Mouse (Mus musculus) limb, embryonic 14.5 days (tissue): ENCODE data around the gene N4bp2l1. TPM values are rescaled to one million over a fixed set of nuclear protein-coding genes. Genes with fewer than 3 reads are reported as not detected.

ENCODE experiments used
- ATAC-seq: fragments of 200-750 bp; cut with Nextera tagmentation; 2 replicates; pipeline ENCODE4 v1.8.0; 2017; ENCODE audit warnings: low read depth, moderate number of reproducible peaks, moderate TSS enrichment; ENCODE audit not compliant: low FRiP score
- DNase-seq: peaks from one replicate; pipeline ENCODE4 v3.0.0-alpha.2; 2015; ENCODE audit warnings: low spot score
- H3K27ac ChIP-seq: fragments of 300-500 bp; sonication (generic); replicated peaks from 2 replicates; pipeline ENCODE4 v1.5.1; 2014; ENCODE audit warnings: low read depth, mild to moderate bottlenecking, low read length, moderate library complexity, mixed read lengths
- H3K27me3 ChIP-seq: fragments of 300-500 bp; sonication (generic); 2 replicates; pipeline ENCODE4 v1.6.1; 2014; ENCODE audit warnings: low read length, mixed read lengths; ENCODE audit not compliant: control insufficient read depth, insufficient read depth
- H3K36me3 ChIP-seq: fragments of 300-500 bp; sonication (generic); 2 replicates; pipeline ENCODE4 v1.6.1; 2014; ENCODE audit warnings: mild to moderate bottlenecking, low read length, moderate library complexity, mixed read lengths; ENCODE audit not compliant: control insufficient read depth, insufficient read depth
- H3K4me1 ChIP-seq: fragments of 300-500 bp; sonication (generic); 2 replicates; pipeline ENCODE4 v1.6.1; 2014; ENCODE audit warnings: antibody characterized with exemption, low read length, mixed read lengths; ENCODE audit not compliant: control insufficient read depth, insufficient read depth
- H3K4me2 ChIP-seq: fragments of 300-500 bp; sonication (generic); replicated peaks from 2 replicates; pipeline ENCODE4 v1.6.1; 2014; ENCODE audit warnings: low read depth, mild to moderate bottlenecking, low read length, moderate library complexity; ENCODE audit not compliant: severe bottlenecking
- H3K4me3 ChIP-seq: fragments of 300-500 bp; sonication (generic); replicated peaks from 2 replicates; pipeline ENCODE4 v1.5.1; 2014; ENCODE audit warnings: low read length
- H3K9ac ChIP-seq: fragments of 300-500 bp; sonication (generic); 2 replicates; pipeline ENCODE4 v1.6.1; 2014; ENCODE audit warnings: mild to moderate bottlenecking, low read depth, low read length, moderate library complexity; ENCODE audit not compliant: severe bottlenecking
- H3K9me3 ChIP-seq: fragments of 300-500 bp; sonication (generic); 2 replicates; pipeline ENCODE4 v1.6.1; 2016; ENCODE audit warnings: low read length; ENCODE audit not compliant: control insufficient read depth
- POLR2A ChIP-seq: fragments of 200-500 bp; IDR thresholded peaks from 2 replicates; pipeline ENCODE4 v1.8.0; 2012; ENCODE audit warnings: inconsistent platforms, mild to moderate bottlenecking, moderate library complexity, borderline replicate concordance; ENCODE audit not compliant: insufficient read depth, insufficient read length; ENCODE audit errors: extremely low read depth
- WGBS: fragments of 180-500 bp; shearing (Covaris S2); extraction: QIAGEN DNeasy Blood & Tissue Kit; methylation state at CpG from one replicate; pipeline ENCODE4 v1.1.7; 2014; 5-methylcytosine and 5-hydroxymethylcytosine counted together
- polyA plus RNA-seq, 2 experiments: library from polyadenylated mRNA; depleted of rRNA in 1 of 2; stranded (reverse) in 1 of 2; unstranded in 1 of 2; fragments of >200 nt; fragmentation: Nextera tagmentation in 1 of 2; extraction: Ambion mirVana in 1 of 2; gene quantifications; 2 replicates each; pipeline versions ENCODE4 v1.2.1 to v1.2.3; 2012 to 2014

N4bp2l1 gene
- polyA plus RNA-seq, 2 experiments: 4.3 to 6.1 TPM

- ATAC-seq (no peak), DNase-seq (no peak)
- no peak overlapping the region for H3K9ac ChIP-seq
- no peak overlapping the region for H3K4me3 ChIP-seq
- H3K27ac ChIP-seq: no peak overlapping the region
- no peak overlapping the region for H3K4me2 ChIP-seq
- H3K4me1 ChIP-seq: no peaks in the 10 kb centered on the region
- H3K9me3 ChIP-seq: no peaks in the 10 kb centered on the region
- peaks cover 56% of the 10 kb centered on the region for H3K36me3 ChIP-seq
- H3K27me3 ChIP-seq: no peaks in the 10 kb centered on the region
- no peak for TF ChIP-seq POLR2A
Observed at GRCm38 (mm10) chr5:150561376-150561775, 35.6 kb downstream of the N4bp2l1 start.

- no peak overlapping the region for H3K27ac ChIP-seq
- no peaks in the 10 kb centered on the region for H3K27me3 ChIP-seq
- 94% methylated on average over 5 of the region's 5 CpGs for WGBS
- no peaks in the 10 kb centered on the region for H3K4me1 ChIP-seq
- DNase-seq (no peak), ATAC-seq (no peak)
- H3K9ac ChIP-seq: no peak overlapping the region
- H3K36me3 ChIP-seq: peaks cover 56% of the 10 kb centered on the region
- TF ChIP-seq POLR2A: no peak
- H3K9me3 ChIP-seq: no peaks in the 10 kb centered on the region
- no peak overlapping the region for H3K4me2 ChIP-seq
- no peak overlapping the region for H3K4me3 ChIP-seq
Observed at GRCm38 (mm10) chr5:150560851-150561250, 36.1 kb downstream of the N4bp2l1 start.

- H3K27me3 ChIP-seq: no peaks in the 10 kb centered on the region
- no peaks in the 10 kb centered on the region for H3K9me3 ChIP-seq
- DNase-seq (no peak), ATAC-seq (no peak)
- H3K27ac ChIP-seq: no peak overlapping the region
- H3K4me3 ChIP-seq: no peak overlapping the region
- H3K4me2 ChIP-seq: no peak overlapping the region
- no peak overlapping the region for H3K9ac ChIP-seq
- TF ChIP-seq POLR2A: no peak
- no peaks in the 10 kb centered on the region for H3K4me1 ChIP-seq
- peaks cover 59% of the 10 kb centered on the region for H3K36me3 ChIP-seq
- 94% methylated on average over 6 of the region's 6 CpGs for WGBS
Observed at GRCm38 (mm10) chr5:150559519-150560103, 37.4 kb downstream of the N4bp2l1 start.

GRCm38 (mm10) chr5:150551637-150552036, 45.4 kb downstream of the N4bp2l1 start:
- DNase-seq (no peak), ATAC-seq (no peak)
- WGBS: 51% methylated on average over 3 of the region's 3 CpGs
- Histone ChIP-seq H3K27ac (no peak overlapping the region), H3K4me1 (no peaks in the 10 kb centered on the region), H3K4me3 (no peak overlapping the region), H3K36me3 (peaks cover 41% of the 10 kb centered on the region), H3K9ac (no peak overlapping the region), H3K27me3 (no peaks in the 10 kb centered on the region), H3K9me3 (no peaks in the 10 kb centered on the region), H3K4me2 (no peak overlapping the region)
- no peak for TF ChIP-seq POLR2A

GRCm38 (mm10) chr5:150543184-150543583, 53.8 kb downstream of the N4bp2l1 start:
- Histone ChIP-seq H3K4me1 (no peaks in the 10 kb centered on the region), H3K27me3 (no peaks in the 10 kb centered on the region), H3K27ac (no peak overlapping the region), H3K9ac (no peak overlapping the region), H3K9me3 (no peaks in the 10 kb centered on the region), H3K36me3 (peaks cover 13% of the 10 kb centered on the region), H3K4me3 (no peak overlapping the region), H3K4me2 (no peak overlapping the region)
- no peak for ATAC-seq
- no peak for TF ChIP-seq POLR2A
- DNase-seq: no peak
- WGBS: 92% methylated on average over 2 of the region's 2 CpGs

- H3K4me1 ChIP-seq: no peaks in the 10 kb centered on the region
- no peak for ATAC-seq
- no peaks in the 10 kb centered on the region for H3K9me3 ChIP-seq
- TF ChIP-seq POLR2A: no peak
- no peak overlapping the region for H3K9ac ChIP-seq
- no peak overlapping the region for H3K4me2 ChIP-seq
- 98% methylated on average over 1 of the region's 1 CpGs for WGBS
- H3K4me3 ChIP-seq: no peak overlapping the region
- DNase-seq: no peak
- peaks cover 26% of the 10 kb centered on the region for H3K36me3 ChIP-seq
- no peaks in the 10 kb centered on the region for H3K27me3 ChIP-seq
- H3K27ac ChIP-seq: no peak overlapping the region
Observed at GRCm38 (mm10) chr5:150541302-150541701, 55.7 kb downstream of the N4bp2l1 start.
